Mouse (Mus musculus) liver, embryonic 14.5 days (tissue): ENCODE results near the gene Klrb1c.

Experiments used
- CTCF ChIP-seq: IDR thresholded peaks from 2 replicates; pipeline ENCODE4 v1.5.1; 2016; ENCODE audit warnings: antibody characterized with exemption, low read depth, control low read depth
- EP300 ChIP-seq: IDR thresholded peaks from 2 replicates; pipeline ENCODE4 v1.6.1; 2016; ENCODE audit warnings: antibody characterized with exemption, low read depth

GRCm38 (mm10) chr6:128759221-128759950, 29.6 kb downstream of the Klrb1c start:
- TF ChIP-seq CTCF (no peak), EP300 (no peak)
